ENCODE assay signal across 13 mouse cellular contexts in genomic region chr8:121188994-121189393, GRCm38 (mm10).
DNase-seq lines count a peak whose midpoint lies in the region; ATAC-seq lines count a peak whose summit lies in the region.
"Had no signal": no experiment of that assay in that cellular context is flagged by ENCODE, and none has a peak within 500 bp of the region (broad histone marks: within the 10 kb centered on the region; RNA-seq: fewer than 3 reads in every experiment).

No protein-coding gene starts in this region.

- H3K27ac ChIP-seq in kidney, embryonic 15.5 days: peak overlapping the region; percentile 64
- H3K27ac ChIP-seq in heart, embryonic 10.5 days: peak overlapping the region; percentile 78
- H3K27ac ChIP-seq: embryonic facial prominence, embryonic 13.5 days; liver, embryonic 13.5 days had no signal

- ATAC-seq in kidney, embryonic 15.5 days (replicated peaks; ENCODE audit: low FRiP score): 0 out of 2 replicates have a peak, but pooled peaks have one; percentile 32
- ATAC-seq: hindbrain, embryonic 16.5 days; Patski had no signal

- peak overlapping the region; percentile 17; the same call in 1 of the 2 replicates for H3K4me2 ChIP-seq in kidney, embryonic 15.5 days
- H3K4me2 ChIP-seq: embryonic facial prominence, embryonic 13.5 days; liver, embryonic 13.5 days had no signal

- no peak overlapping the region for H3K4me3 ChIP-seq in kidney, embryonic 15.5 days (replicated peaks)
- no peak overlapping the region; the same call in 1 of the 2 replicates for H3K4me3 ChIP-seq in heart, embryonic 10.5 days
- H3K4me3 ChIP-seq: embryonic facial prominence, embryonic 13.5 days; liver, embryonic 13.5 days had no signal

- intact Hi-C loops in heart, postnatal 25 days (cut with DNase I): no loop called here

- H3K9me3 ChIP-seq in kidney, embryonic 15.5 days (replicated peaks): no peaks in the 10 kb centered on the region
- H3K9me3 ChIP-seq in heart, embryonic 10.5 days: no peaks in the 10 kb centered on the region
- H3K9me3 ChIP-seq: embryonic facial prominence, embryonic 13.5 days; liver, embryonic 13.5 days had no signal

- H3K27me3 ChIP-seq in kidney, embryonic 15.5 days: 0 out of 2 replicates have a peak, but pooled peaks cover 3% of the 10 kb centered on the region
- H3K27me3 ChIP-seq in heart, embryonic 10.5 days (ENCODE audit: insufficient read depth, poor library complexity, severe bottlenecking): peaks cover 31% of the 10 kb centered on the region; the same call in 1 of the 2 replicates
- H3K27me3 ChIP-seq: Patski had no signal

- no peaks in the 10 kb centered on the region for H3K36me3 ChIP-seq in kidney, embryonic 15.5 days
- H3K36me3 ChIP-seq in heart, embryonic 10.5 days: no peaks in the 10 kb centered on the region
- H3K36me3 ChIP-seq: embryonic facial prominence, embryonic 13.5 days; liver, embryonic 13.5 days had no signal

- H3K9ac ChIP-seq in kidney, embryonic 15.5 days: no peak overlapping the region
- H3K9ac ChIP-seq: embryonic facial prominence, embryonic 13.5 days; liver, embryonic 13.5 days had no signal

- no peak for DNase-seq in kidney, adult 11 months
- peak; percentile 40 for DNase-seq in lung, postnatal 10 days
- DNase-seq in lung, adult 18-20 months: no peak
- DNase-seq in heart, embryonic 10.5 days (ENCODE audit: low spot score): no peak
- DNase-seq in heart, postnatal 25 days (ENCODE audit: low spot score): peak; percentile 41
- no peak for DNase-seq in cerebellum, adult 11 months
- DNase-seq in right cerebral cortex, postnatal 14 days: no peak
- DNase-seq: liver, embryonic 13.5 days; retina, postnatal 1 day had no signal

- 43% methylated on average over 9 of the region's 9 CpGs for WGBS in kidney, embryonic 15.5 days
- 30% methylated on average over 9 of the region's 9 CpGs for WGBS in heart, embryonic 10.5 days

- H3K4me1 ChIP-seq in kidney, embryonic 15.5 days: peaks cover 52% of the 10 kb centered on the region
- peaks cover 46% of the 10 kb centered on the region for H3K4me1 ChIP-seq in heart, embryonic 10.5 days

Comparison
In these comparisons a context has a peak if more than half of its experiments do, and no peak if none do; other contexts are left out.
1. DNase-seq: peak in lung, postnatal 10 days (single experiment) and heart, postnatal 25 days (single experiment); none in kidney, adult 11 months (single experiment), lung, adult 18-20 months (0 of 2), heart, embryonic 10.5 days (single experiment), cerebellum, adult 11 months (single experiment) and right cerebral cortex, postnatal 14 days (single experiment).